Mouse (Mus musculus) left cerebral cortex, adult 2 months (tissue): Measurements from ENCODE around the gene Uba1. TPM values are rescaled to one million over a fixed set of nuclear protein-coding genes. Genes with fewer than 3 reads are reported as not detected.
A peak's percentile ranks its signal among the peaks of the same experiment; 100 is the strongest.

ENCODE experiments used
- DNase-seq, 2 experiments: peaks; one replicate each; pipeline ENCODE4 v3.0.0; 2021 to 2022; ENCODE audit warnings: low spot score in 2 of 2, mixed read lengths in 1 of 2; ENCODE audit errors: extremely low spot score in 1 of 2
- H3K27ac ChIP-seq: fragments of 200-600 bp; 2 replicates; pipeline ENCODE4 v1.8.1; 2022
- H3K4me3 ChIP-seq: fragments of 200-600 bp; 2 replicates; pipeline ENCODE4 v1.8.1; 2022
- CTCF ChIP-seq: fragments of 200-600 bp; IDR thresholded peaks from 2 replicates; pipeline ENCODE4 v1.8.1; 2022; ENCODE audit warnings: antibody characterized with exemption, mild to moderate bottlenecking, moderate library complexity
- intact Hi-C: fragments of 180-260 bp; cut with DNase I; formaldehyde crosslinking; loops from one replicate; pipeline ENCODE4 v1.15.1; 2025
- long read RNA-seq, 2 experiments: library from polyadenylated mRNA; stranded (forward); transcript quantifications; one replicate each; pipeline ENCODE4 v2.0.0; 2021; ENCODE audit warnings: borderline mapping rate in 2 of 2
- total RNA-seq, 2 experiments: library from RNA; stranded (reverse); gene quantifications; 2 replicates each; pipeline ENCODE4 v1.2.3; 2021

Uba1 gene
- total RNA-seq, result 100 to 1,000 TPM; 337 to 348 TPM
- long read RNA-seq, experiment 1, full-length matches to known transcripts, result 336 of 414 reads
- long read RNA-seq, experiment 1, partial matches to known transcripts, result 57 of 414 reads
- long read RNA-seq, experiment 1, other reads (novel, unspliced or antisense), result 21 of 414 reads
- long read RNA-seq, experiment 2, full-length matches to known transcripts, result 239 of 293 reads
- long read RNA-seq, experiment 2, partial matches to known transcripts, result 37 of 293 reads
- long read RNA-seq, experiment 2, other reads (novel, unspliced or antisense), result 17 of 293 reads

DNA sequence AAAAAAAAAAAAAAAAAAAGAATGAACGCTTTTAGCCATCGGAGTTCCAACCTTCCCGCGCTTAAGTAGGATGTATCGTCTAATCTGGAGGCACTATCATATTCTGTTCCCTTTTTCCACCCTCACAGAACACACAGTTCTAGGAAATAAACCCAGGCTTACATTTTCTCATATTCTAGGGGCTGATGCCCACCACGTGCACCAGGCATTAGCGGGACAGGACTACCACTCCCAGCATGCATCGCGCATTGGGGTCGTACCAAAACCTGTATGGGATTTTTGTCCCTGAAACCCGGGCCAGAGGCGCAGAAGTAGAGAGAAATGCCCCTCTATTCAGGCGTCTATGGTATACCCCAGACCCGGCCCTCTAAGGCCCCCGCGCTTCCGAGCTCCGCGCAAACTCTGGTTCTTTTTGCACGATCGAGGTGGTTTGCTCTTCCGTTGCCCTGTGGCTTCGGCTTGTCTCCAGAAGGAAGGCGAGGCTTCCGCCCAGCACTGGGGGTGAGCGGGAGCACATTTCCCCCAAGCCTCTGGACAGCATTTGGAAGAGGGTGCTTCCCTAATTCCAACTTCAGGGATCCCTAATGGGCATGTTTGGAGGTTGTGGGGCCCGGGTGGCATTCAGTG lies at the start of gene Uba1:
Gene Uba1 (plus strand): TSS at position 301 of the 627 bp plus-strand sequence.
- Histone ChIP-seq H3K4me3 (peak within 1 kb of the TSS; percentile 57), H3K27ac (0 out of 2 replicates have a peak within 1 kb of the TSS, but pooled peaks have one; percentile 38)
- DNase-seq, result peak; percentile 71 to 82
- no peak for TF ChIP-seq CTCF
- intact Hi-C loops, result no loop called here

DNA sequence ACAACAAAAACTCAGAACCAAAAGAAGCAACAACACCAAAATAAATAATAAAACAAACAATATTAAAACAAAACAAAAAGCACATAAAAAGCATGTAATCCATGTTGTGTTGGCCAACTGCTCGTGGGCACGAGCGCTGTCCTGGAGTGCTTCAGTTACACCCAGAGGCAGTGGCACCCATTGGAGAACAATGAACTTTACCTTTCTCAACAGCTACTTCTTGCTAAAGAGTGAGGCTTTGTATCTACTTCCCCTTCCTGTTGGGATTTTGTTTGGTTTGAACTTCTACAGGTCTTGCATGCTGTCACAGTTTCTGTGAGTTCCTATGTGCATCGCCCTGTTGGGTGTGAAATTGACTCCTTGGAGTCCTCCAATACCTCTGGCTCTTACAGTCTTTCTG lies 49.6 kb upstream of the Uba1 start:
- no peak for TF ChIP-seq CTCF
- H3K4me3 ChIP-seq, result no peak overlapping the region
- DNase-seq, result no peak
- no peak overlapping the region for H3K27ac ChIP-seq
- intact Hi-C loops, result no loop called here

DNA sequence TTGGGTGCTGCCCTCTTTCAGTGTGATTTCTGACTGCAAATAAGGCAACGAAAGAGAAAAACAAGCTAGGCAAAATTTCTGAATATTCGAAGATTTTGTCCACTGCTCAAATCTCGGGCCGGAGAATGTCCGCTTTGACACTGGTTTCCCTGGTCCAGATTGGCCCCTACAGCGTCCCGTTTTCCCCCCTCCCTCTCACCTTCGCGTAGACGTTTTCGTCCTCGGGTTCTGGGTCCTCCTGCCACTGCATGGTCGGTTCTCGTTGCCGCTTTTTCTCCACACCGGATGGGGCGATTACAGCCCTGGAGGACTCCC lies 41.3 kb upstream of the Uba1 start:
- DNase-seq, result no peak
- peak overlapping the region; percentile 91 for H3K27ac ChIP-seq
- no peak for TF ChIP-seq CTCF
- H3K4me3 ChIP-seq, result peak overlapping the region; percentile 51
- intact Hi-C loops, result no loop called here

DNA sequence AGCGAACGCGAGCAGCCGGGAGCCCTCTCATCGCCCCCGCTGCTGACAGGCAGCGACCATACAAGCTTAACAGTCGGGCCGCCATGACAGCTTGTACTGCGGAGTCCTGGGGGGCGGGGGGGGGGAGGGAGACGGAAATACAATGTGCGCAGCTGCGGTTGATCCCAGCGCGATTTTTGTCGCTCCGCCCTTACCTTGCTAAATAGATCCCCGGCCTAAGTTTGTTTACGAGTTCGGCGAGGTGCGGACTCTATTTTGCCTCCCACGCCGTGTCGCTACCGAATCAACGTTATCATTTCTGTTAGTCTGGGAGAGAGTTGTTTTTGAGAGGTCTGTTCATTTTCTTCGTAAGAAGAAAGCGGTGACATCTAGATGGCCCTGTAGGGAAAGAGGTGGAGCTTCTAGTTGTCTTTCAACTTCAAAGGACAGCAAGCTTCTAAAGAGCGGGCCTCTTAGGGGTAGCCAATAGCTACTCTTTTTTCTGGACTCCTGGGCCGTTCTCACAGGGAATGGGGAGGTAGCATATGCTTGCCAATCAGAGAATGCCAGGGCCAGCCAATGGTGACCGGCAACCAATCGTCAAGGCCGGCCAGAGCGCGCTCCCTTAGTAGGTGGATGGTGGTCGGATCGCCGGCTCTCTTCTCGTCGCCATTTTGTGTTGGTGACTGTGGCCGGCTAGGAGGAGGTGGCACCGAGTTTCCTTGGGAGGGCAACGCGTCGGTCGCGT lies 40.8 kb upstream of the Uba1 start, which contains the start of the genes Rbm10 and Ndufb11:
Gene Rbm10 (plus strand): TSS at position 328 of the 727 bp plus-strand sequence.
Gene Ndufb11 (minus strand): TSS at position 444 of the 727 bp plus-strand sequence.
- intact Hi-C loops, result no loop called here
- Histone ChIP-seq H3K4me3 (peak within 1 kb of the TSS; percentile 51), H3K27ac (peak within 1 kb of the TSS; percentile 91)
- peak; percentile 71 to 75 for DNase-seq
- TF ChIP-seq CTCF, result no peak

DNA sequence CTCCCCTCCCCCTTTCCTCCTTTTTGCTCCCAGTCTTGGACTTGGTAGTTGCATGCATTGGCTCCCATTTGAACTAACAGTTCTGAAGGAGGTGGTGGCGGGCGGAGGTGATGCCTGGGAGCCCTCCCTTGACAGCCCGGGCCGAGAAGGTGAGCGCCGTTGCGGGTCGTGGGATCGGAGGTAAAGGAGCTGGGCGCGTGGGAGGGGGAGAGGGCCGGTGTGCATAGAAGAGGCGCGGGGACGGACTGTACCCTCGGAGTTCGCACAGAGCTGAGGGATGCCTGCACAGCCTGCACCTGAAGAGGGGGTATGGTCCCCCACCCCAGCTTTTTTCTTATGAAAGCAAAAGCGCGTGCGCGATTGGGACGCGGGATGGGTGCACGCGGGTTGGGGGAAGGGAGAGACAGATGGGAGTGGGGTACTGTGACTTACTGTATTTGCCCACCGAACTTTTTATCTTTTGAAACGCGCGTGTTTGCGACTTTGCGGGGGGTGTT lies 40.2 kb upstream of the Uba1 start:
- Histone ChIP-seq H3K4me3 (peak overlapping the region; percentile 51), H3K27ac (peak overlapping the region; percentile 88)
- no peak for TF ChIP-seq CTCF
- intact Hi-C loops, result no loop called here
- DNase-seq, result peak in 1 of 2 experiments; percentile 22

DNA sequence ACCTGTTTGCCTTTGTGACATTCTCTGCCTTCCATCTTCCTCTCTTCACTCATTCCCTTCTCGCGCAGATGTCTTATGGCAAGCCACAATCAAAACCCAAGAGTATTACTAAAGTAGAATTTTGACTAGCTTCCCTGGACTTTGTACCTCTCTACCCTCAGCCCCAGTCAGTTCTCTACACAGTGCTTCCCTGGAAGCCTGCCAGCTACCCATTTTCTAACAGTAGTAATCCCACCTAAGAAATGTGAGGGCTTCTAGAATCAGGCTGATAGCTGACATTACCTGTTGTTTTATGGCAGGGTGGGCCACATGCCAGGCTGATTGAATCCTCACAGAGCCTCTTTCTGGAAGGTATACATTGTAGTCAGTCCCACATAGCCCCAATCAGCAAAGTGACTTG lies 20.0 kb upstream of the Uba1 start:
- H3K4me3 ChIP-seq, result no peak overlapping the region
- no peak for DNase-seq
- no peak overlapping the region for H3K27ac ChIP-seq
- no peak for TF ChIP-seq CTCF
- intact Hi-C loops, result no loop called here

DNA sequence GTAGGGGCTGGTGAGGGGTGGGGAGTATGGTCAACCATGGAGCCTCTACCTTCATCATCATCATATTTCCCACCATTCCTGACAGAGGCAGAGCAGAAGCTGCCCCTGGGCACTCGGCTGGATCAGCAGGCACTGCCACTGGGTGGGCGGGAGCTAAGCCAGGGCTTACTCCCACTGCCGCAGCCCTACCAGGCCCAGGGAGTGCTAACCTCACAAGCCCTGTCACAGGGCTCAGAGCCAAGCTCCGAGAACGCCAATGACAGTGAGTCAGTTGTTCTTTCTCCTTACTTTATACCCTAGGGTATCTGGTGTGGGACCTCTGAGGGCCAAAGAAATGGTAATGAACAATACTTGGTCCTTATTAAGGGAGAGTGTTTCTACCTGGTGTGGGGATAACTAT lies 13.3 kb upstream of the Uba1 start:
- no peak for DNase-seq
- no peak overlapping the region for H3K27ac ChIP-seq
- TF ChIP-seq CTCF, result no peak
- H3K4me3 ChIP-seq, result no peak overlapping the region
- intact Hi-C loops, result no loop called here

DNA sequence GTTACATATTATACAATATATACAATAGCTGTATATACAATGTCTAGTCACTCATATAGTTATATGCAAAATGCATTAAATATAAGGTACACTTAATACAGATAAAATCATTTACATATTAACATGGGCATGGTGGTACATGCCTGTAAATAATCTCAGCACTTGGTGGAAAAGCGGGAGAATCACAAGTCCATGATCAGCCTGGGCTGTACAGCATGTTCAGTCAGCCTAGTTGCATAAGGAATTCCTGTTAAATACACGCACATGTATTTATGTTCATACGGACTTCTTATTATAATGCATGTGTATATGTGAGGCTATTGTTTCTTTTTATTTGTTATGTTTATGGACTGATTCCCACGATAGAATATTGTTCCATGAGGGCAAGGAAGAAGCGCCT lies 533 bp upstream of the Uba1 start:
- Histone ChIP-seq H3K4me3 (peak overlapping the region; percentile 57), H3K27ac (no peak overlapping the region)
- no peak for TF ChIP-seq CTCF
- intact Hi-C loops, result no loop called here
- DNase-seq, result no peak

DNA sequence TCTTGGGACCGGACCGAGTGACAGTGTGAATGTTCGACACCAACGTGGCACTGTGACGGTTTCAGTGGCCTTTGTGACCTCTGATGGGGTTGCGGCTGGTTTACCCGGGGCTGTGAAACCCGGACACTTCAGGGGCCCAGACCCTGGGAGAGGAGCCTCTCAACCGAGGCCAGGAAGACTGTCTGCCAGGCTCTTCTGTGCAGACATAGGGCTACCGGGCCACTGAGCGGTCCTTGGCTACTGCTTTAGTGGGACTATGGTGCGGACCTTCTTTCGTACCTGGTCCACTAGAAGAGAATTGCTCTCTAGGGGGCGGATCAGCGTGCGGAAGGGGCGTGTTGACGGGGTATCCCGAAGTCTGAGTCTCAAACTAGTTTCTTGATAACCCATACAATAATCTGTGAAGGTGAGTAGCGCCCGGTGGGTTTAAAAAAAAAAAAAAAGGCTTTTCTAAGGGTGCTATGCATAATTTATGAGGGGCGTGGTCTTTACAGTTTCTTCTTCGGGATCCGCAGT lies 823 bp downstream of the Uba1 start:
- no peak for DNase-seq
- peak overlapping the region; percentile 57 for H3K4me3 ChIP-seq
- no peak for TF ChIP-seq CTCF
- H3K27ac ChIP-seq, result no peak overlapping the region
- intact Hi-C loops, result no loop called here

DNA sequence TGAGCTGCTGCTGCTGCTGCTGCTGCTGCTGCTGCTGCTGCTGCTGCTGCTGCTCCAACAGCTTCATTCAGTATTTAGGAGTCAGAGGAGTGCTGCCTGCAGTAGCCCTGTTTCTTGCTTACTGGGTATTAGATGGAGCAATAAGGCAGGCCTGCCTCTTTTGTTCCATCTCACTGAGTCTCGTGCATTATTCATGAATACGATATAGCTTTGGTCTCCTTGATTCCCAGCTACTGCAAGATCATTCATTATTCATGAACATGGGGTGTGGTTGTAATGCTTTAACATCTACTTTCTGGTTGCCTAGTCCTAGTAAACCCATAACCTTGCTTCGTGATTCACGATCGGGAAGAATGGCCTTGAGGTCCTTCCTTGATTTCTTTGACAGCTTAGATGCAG lies 4.2 kb downstream of the Uba1 start:
- intact Hi-C loops, result loop anchor here (2.0 to 5.0 kb wide), 3 partner anchors 110 to 285 kb away; no protein-coding TSS in a partner anchor
- Histone ChIP-seq H3K27ac (no peak overlapping the region), H3K4me3 (no peak overlapping the region; the same call in 1 of the 2 replicates)

DNA sequence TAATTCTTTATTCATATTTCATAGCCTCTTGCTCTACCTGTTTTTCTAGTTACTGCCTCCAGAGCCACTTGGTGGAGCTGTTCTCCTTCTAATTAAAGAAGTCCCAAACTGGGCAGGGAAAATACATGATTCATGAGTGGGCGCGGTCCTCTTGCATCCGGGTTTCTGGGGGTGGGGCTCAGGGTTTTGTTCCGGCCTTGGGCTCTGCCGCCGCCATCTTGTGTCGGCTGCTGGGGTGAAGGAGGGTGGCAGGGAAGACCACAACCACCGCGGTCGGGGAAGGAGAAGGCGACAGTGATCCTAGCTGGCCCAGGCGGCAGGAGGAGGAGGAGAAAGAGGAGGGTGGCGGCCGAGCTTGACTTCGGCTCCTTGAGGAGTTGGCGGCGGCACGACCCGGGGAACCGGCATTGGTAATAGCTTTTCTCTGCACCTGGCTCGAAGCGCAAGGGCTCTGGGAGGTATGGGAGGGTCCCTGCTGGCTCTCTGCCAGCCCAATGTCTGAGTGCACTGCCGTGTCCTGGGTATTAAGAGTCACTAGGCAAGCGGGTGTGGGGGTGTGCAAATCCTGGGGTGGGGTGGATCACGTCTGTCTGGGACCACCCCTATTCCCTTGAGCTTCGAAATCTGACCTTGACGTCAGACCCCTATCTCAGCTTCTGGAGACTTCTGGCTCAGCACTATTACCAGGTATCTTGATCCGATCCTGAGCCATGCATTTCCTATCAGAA lies 4.8 kb downstream of the Uba1 start:
- intact Hi-C loops, result loop anchor here (2.0 to 5.0 kb wide), 3 partner anchors 109 to 284 kb away; no protein-coding TSS in a partner anchor
- Histone ChIP-seq H3K4me3 (peak overlapping the region; percentile 56), H3K27ac (peak overlapping the region; percentile 60)
- peak; percentile 62 for TF ChIP-seq CTCF
- DNase-seq, result peak; percentile 70 to 80

More for the DNA sequence above, 4.2 kb downstream of the Uba1 start:
- TF ChIP-seq CTCF, result no peak
- DNase-seq, result no peak
